ENCODE assay signal across 10 mouse cellular contexts in genomic region chr5:148935071-148935821, GRCm38 (mm10). TPM values are rescaled to one million over a fixed set of nuclear protein-coding genes. Genes with fewer than 3 reads are reported as not detected.
A peak's percentile ranks its signal among the peaks of the same experiment; 100 is the strongest.
DNase-seq lines count a peak whose midpoint lies in the region; ATAC-seq and TF ChIP-seq lines count a peak whose summit lies in the region.
"Had no signal": no experiment of that assay in that cellular context is flagged by ENCODE, and none has a peak within 500 bp of the region (broad histone marks: within the 10 kb centered on the region; RNA-seq: fewer than 3 reads in every experiment).

No protein-coding gene starts in this region.

- peak; percentile 95 for TF ChIP-seq EP300 in liver, embryonic 14.5 days (IDR thresholded peaks at IDR 0.05; ENCODE audit: low read depth)

- peak; percentile 98 for DNase-seq in MEL-GATA-1-ER (ENCODE audit: extremely low read depth, low read depth)
- DNase-seq in liver, embryonic 14.5 days (ENCODE audit: low read depth in 3 of 3, low spot score in 3 of 3) = peak; percentile 65 to 76 (median 72)
- no peak for DNase-seq in adrenal gland, adult 8-10 months
- no peak for DNase-seq in cerebellum, postnatal 36 days
- no peak for DNase-seq in thymus, adult 18-20 months
- DNase-seq: lung, postnatal 14 days had no signal

- H3K9me3 ChIP-seq in intestine, embryonic 15.5 days = no peaks in the 10 kb centered on the region
- 0 out of 2 replicates have a peak, but pooled peaks cover 2% of the 10 kb centered on the region for H3K9me3 ChIP-seq in intestine, postnatal 0 days (ENCODE audit: control insufficient read depth)
- H3K9me3 ChIP-seq in liver, embryonic 14.5 days (ENCODE audit: control insufficient read depth, low read length) = no peaks in the 10 kb centered on the region

- no peak overlapping the region for H3K27ac ChIP-seq in intestine, embryonic 15.5 days
- no peak overlapping the region for H3K27ac ChIP-seq in intestine, postnatal 0 days (ENCODE audit: low read depth, low read length)
- peak overlapping the region; percentile 81 for H3K27ac ChIP-seq in liver, embryonic 14.5 days
- H3K27ac ChIP-seq: left cerebral cortex, adult 2 months had no signal

- H3K4me1 ChIP-seq in intestine, embryonic 15.5 days (replicated peaks) = peaks cover 9% of the 10 kb centered on the region; the same call in 1 of the 2 replicates
- H3K4me1 ChIP-seq in intestine, postnatal 0 days (replicated peaks; ENCODE audit: control insufficient read depth, insufficient read depth, low read length) = no peaks in the 10 kb centered on the region
- peaks cover 30 to 47% of the 10 kb centered on the region in 2 experiments for H3K4me1 ChIP-seq in liver, embryonic 14.5 days (replicated peaks; ENCODE audit: control insufficient read depth in 2 of 2, insufficient read depth in 2 of 2, low read length in 1 of 2)

- H3K9ac ChIP-seq in intestine, embryonic 15.5 days = no peak overlapping the region
- no peak overlapping the region for H3K9ac ChIP-seq in intestine, postnatal 0 days (ENCODE audit: low read depth, low read length)
- H3K9ac ChIP-seq in liver, embryonic 14.5 days (replicated peaks) = peak overlapping the region; percentile 52

- H3K27me3 ChIP-seq in intestine, embryonic 15.5 days (replicated peaks) = no peaks in the 10 kb centered on the region
- H3K27me3 ChIP-seq in intestine, postnatal 0 days (replicated peaks; ENCODE audit: control insufficient read depth, insufficient read depth, low read length) = no peaks in the 10 kb centered on the region
- H3K27me3 ChIP-seq in liver, embryonic 14.5 days (ENCODE audit: control insufficient read depth, insufficient read depth, low read length) = no peaks in the 10 kb centered on the region

- no peaks in the 10 kb centered on the region for H3K36me3 ChIP-seq in intestine, embryonic 15.5 days
- no peaks in the 10 kb centered on the region for H3K36me3 ChIP-seq in intestine, postnatal 0 days (ENCODE audit: control insufficient read depth, insufficient read depth)
- H3K36me3 ChIP-seq in liver, embryonic 14.5 days (replicated peaks; ENCODE audit: control insufficient read depth, insufficient read depth, low read depth) = no peaks in the 10 kb centered on the region

- no peak overlapping the region for H3K4me2 ChIP-seq in intestine, embryonic 15.5 days (replicated peaks)
- no peak overlapping the region for H3K4me2 ChIP-seq in intestine, postnatal 0 days (replicated peaks; ENCODE audit: low read depth)
- H3K4me2 ChIP-seq in liver, embryonic 14.5 days (ENCODE audit: low read depth) = peak overlapping the region; percentile 53

- no peak for TF ChIP-seq CTCF in intestine, postnatal 0 days (IDR thresholded peaks at IDR 0.05; ENCODE audit: low read depth)
- no peak for TF ChIP-seq CTCF in liver, embryonic 14.5 days (IDR thresholded peaks at IDR 0.05; ENCODE audit: low read depth)

- H3K4me3 ChIP-seq in intestine, embryonic 15.5 days (replicated peaks) = no peak overlapping the region
- H3K4me3 ChIP-seq in intestine, postnatal 0 days (ENCODE audit: low read depth, low read length) = no peak overlapping the region
- H3K4me3 ChIP-seq in liver, embryonic 14.5 days (ENCODE audit: insufficient read depth in 1 of 2, low read depth in 2 of 2, low read length in 2 of 2) = no peak overlapping the region
- H3K4me3 ChIP-seq: left cerebral cortex, adult 2 months had no signal

- peak; percentile 37; the same call in 1 of the 2 replicates for ATAC-seq in intestine, embryonic 15.5 days
- no peak for ATAC-seq in intestine, postnatal 0 days
- peak; percentile 82 for ATAC-seq in erythroblast, adult 5-6 weeks (replicated peaks; ENCODE audit: low FRiP score, poor library complexity, severe bottlenecking)
- peak; percentile 97 for ATAC-seq in liver, embryonic 14.5 days (ENCODE audit: insufficient read depth)

- 50% methylated on average over 7 of the region's 7 CpGs for WGBS in intestine, embryonic 15.5 days
- 44% methylated on average over 7 of the region's 7 CpGs for WGBS in intestine, postnatal 0 days
- 14% methylated on average over 7 of the region's 7 CpGs for WGBS in liver, embryonic 14.5 days (ENCODE audit: insufficient replicate concordance)

RNA-seq across cellular contexts. Expression of gene Katnal1, which starts 6.1 kb away (rescaled TPM):
- 8.1 and 9.5 TPM in 2 replicates for polyA plus RNA-seq in intestine, embryonic 15.5 days (2015; fragmentation: Nextera tagmentation; extraction: Ambion mirVana)
- polyA plus RNA-seq in intestine, postnatal 0 days (2015; fragmentation: Nextera tagmentation; extraction: Ambion mirVana) = 2.7 and 2.9 TPM in 2 replicates
- 4.0 and 4.6 TPM in 2 replicates for total RNA-seq in erythroblast, adult 5-6 weeks (2015; ENCODE audit: low replicate concordance)
- total RNA-seq in erythroblast, adult 5-6 weeks (2017; ENCODE audit: low replicate concordance) = 9.1 and 10.4 TPM in 2 replicates
- polyA plus RNA-seq in liver, embryonic 14.5 days (2012; rRNA removed) = 3.9 and 5.1 TPM in 2 replicates
- 7.6 and 8.3 TPM in 2 replicates for polyA plus RNA-seq in liver, embryonic 14.5 days (2014; fragmentation: Nextera tagmentation; extraction: Ambion mirVana)
- 10 to 100 TPM in 3 of 4 experiments, 1 to 10 TPM in 1; 9.6 to 19.8 (median 13.2) TPM for total RNA-seq in adrenal gland, adult 8-10 months (2022)

RNA-seq across cellular contexts. Expression of gene Gm42791, which starts 59.7 kb away (rescaled TPM):
- 0.57 and 2.3 TPM in 2 replicates for polyA plus RNA-seq in intestine, embryonic 15.5 days (2015; fragmentation: Nextera tagmentation; extraction: Ambion mirVana)
- polyA plus RNA-seq in intestine, postnatal 0 days (2015; fragmentation: Nextera tagmentation; extraction: Ambion mirVana) = not detected in 2 replicates
- total RNA-seq in erythroblast, adult 5-6 weeks (2015; ENCODE audit: low replicate concordance) = 1.9 TPM in 1 of 2 replicates, not detected in the other
- 14.2 TPM in 1 of 2 replicates, not detected in the other for total RNA-seq in erythroblast, adult 5-6 weeks (2017; ENCODE audit: low replicate concordance)
- not detected in 2 replicates for polyA plus RNA-seq in liver, embryonic 14.5 days (2012; rRNA removed)
- polyA plus RNA-seq in liver, embryonic 14.5 days (2014; fragmentation: Nextera tagmentation; extraction: Ambion mirVana) = 1.0 TPM in 1 of 2 replicates, not detected in the other
- 1 to 10 TPM; 1.7 to 6.9 (median 5.2) TPM for total RNA-seq in adrenal gland, adult 8-10 months (2022)

Comparison
In these comparisons a context has a peak if more than half of its experiments do, and no peak if none do; other contexts are left out.
1. DNase-seq: peak in MEL-GATA-1-ER (single experiment) and liver, embryonic 14.5 days (3 of 3); none in adrenal gland, adult 8-10 months (single experiment), cerebellum, postnatal 36 days (0 of 2) and thymus, adult 18-20 months (0 of 2).